Mouse (Mus musculus) megakaryocyte, embryonic 14.5 days (primary cell): ENCODE results near the gene Prr30.

Experiments
- FLI1 ChIP-seq: IDR thresholded peaks from 2 replicates; pipeline ENCODE4 v1.6.1; 2012; ENCODE audit warnings: low read length, inconsistent platforms, mixed read lengths
- GATA1 ChIP-seq: IDR thresholded peaks from 3 replicates; pipeline ENCODE4 v1.6.1; 2012; ENCODE audit warnings: mixed read lengths, low read length, inconsistent platforms, borderline replicate concordance

- TF ChIP-seq FLI1 (no peak), GATA1 (no peak)
Observed at GRCm38 (mm10) chr14:101222319-101222718, 22.2 kb upstream of the Prr30 start.
